Mouse (Mus musculus) liver, embryonic 12.5 days (tissue): ENCODE results near the gene Ap2m1. TPM values are rescaled to one million over a fixed set of nuclear protein-coding genes. Genes with fewer than 3 reads are reported as not detected.

Experiments used
- ATAC-seq: fragments of 200-750 bp; cut with Nextera tagmentation; 2 replicates; pipeline ENCODE4 v1.8.0; 2017; ENCODE audit warnings: moderate number of reproducible peaks, mild to moderate bottlenecking, moderate library complexity
- H3K27ac ChIP-seq: fragments of 300-500 bp; sonication (generic); 2 replicates; pipeline ENCODE4 v1.5.1; 2016; ENCODE audit warnings: mild to moderate bottlenecking
- H3K27me3 ChIP-seq: fragments of 300-500 bp; sonication (generic); replicated peaks from 2 replicates; pipeline ENCODE4 v1.6.1; 2016; ENCODE audit warnings: mild to moderate bottlenecking, moderate library complexity
- H3K36me3 ChIP-seq: fragments of 300-500 bp; sonication (generic); 2 replicates; pipeline ENCODE4 v1.6.1; 2016; ENCODE audit warnings: mild to moderate bottlenecking, moderate library complexity
- H3K4me1 ChIP-seq: fragments of 300-500 bp; sonication (generic); 2 replicates; pipeline ENCODE4 v1.6.1; 2016
- H3K4me2 ChIP-seq: fragments of 300-500 bp; sonication (generic); 2 replicates; pipeline ENCODE4 v1.6.1; 2016; ENCODE audit warnings: mild to moderate bottlenecking, moderate library complexity
- H3K4me3 ChIP-seq: fragments of 300-500 bp; sonication (generic); 2 replicates; pipeline ENCODE4 v1.5.1; 2016; ENCODE audit warnings: mild to moderate bottlenecking, moderate library complexity
- H3K9ac ChIP-seq: fragments of 300-500 bp; sonication (generic); 2 replicates; pipeline ENCODE4 v1.6.1; 2016; ENCODE audit warnings: mild to moderate bottlenecking, moderate library complexity
- H3K9me3 ChIP-seq: fragments of 300-500 bp; sonication (generic); replicated peaks from 2 replicates; pipeline ENCODE4 v1.6.1; 2016; ENCODE audit warnings: mild to moderate bottlenecking, moderate library complexity
- WGBS: fragments of 180-500 bp; shearing (Covaris S2); methylation state at CpG from one replicate; pipeline ENCODE4 v1.1.7; 2016; ENCODE audit not compliant: insufficient replicate concordance; 5-methylcytosine and 5-hydroxymethylcytosine counted together
- polyA plus RNA-seq: library from polyadenylated mRNA; unstranded; fragments of >200 nt; fragmentation: Nextera tagmentation; extraction: Ambion mirVana; gene quantifications from 2 replicates; pipeline ENCODE4 v1.2.1, GENCODE M21; 2016

Gene Ap2m1
- polyA plus RNA-seq, 1 experiment from 2014 or later: 463 TPM

- Histone ChIP-seq H3K9ac (peak overlapping the region; percentile 90), H3K4me3 (peak overlapping the region; percentile 88), H3K9me3 (no peaks in the 10 kb centered on the region), H3K27me3 (no peaks in the 10 kb centered on the region), H3K27ac (peak overlapping the region; percentile 98), H3K4me1 (peaks cover 48% of the 10 kb centered on the region), H3K4me2 (peak overlapping the region; percentile 88), H3K36me3 (peaks cover 67% of the 10 kb centered on the region)
- WGBS: 19% methylated on average over 9 of the region's 9 CpGs
- ATAC-seq: no peak
Observed at GRCm38 (mm10) chr16:20536081-20536665, 895 bp downstream of the Ap2m1 start.

GRCm38 (mm10) chr16:20537071-20537471, 1.8 kb downstream of the Ap2m1 start:
- Histone ChIP-seq H3K4me1 (peaks cover 48% of the 10 kb centered on the region), H3K36me3 (peaks cover 67% of the 10 kb centered on the region)

GRCm38 (mm10) chr16:20537601-20538320, 2.5 kb downstream of the Ap2m1 start:
- Histone ChIP-seq H3K9me3 (no peaks in the 10 kb centered on the region), H3K36me3 (peaks cover 67% of the 10 kb centered on the region), H3K27me3 (no peaks in the 10 kb centered on the region), H3K4me2 (peak overlapping the region; percentile 88), H3K27ac (peak overlapping the region; percentile 98), H3K4me1 (peaks cover 48% of the 10 kb centered on the region), H3K4me3 (peak overlapping the region; percentile 88), H3K9ac (peak overlapping the region; percentile 90)
- ATAC-seq: no peak
- WGBS: 22% methylated on average over 6 of the region's 6 CpGs

More at GRCm38 (mm10) chr16:20537071-20537471, 1.8 kb downstream of the Ap2m1 start:
- H3K27me3 ChIP-seq: no peaks in the 10 kb centered on the region
- no peak for ATAC-seq
- peak overlapping the region; percentile 88 for H3K4me3 ChIP-seq
- peak overlapping the region; percentile 88 for H3K4me2 ChIP-seq
- 24% methylated on average over 5 of the region's 5 CpGs for WGBS
- peak overlapping the region; percentile 90 for H3K9ac ChIP-seq
- peak overlapping the region; percentile 98 for H3K27ac ChIP-seq
- H3K9me3 ChIP-seq: no peaks in the 10 kb centered on the region

- Histone ChIP-seq H3K36me3 (peaks cover 73% of the 10 kb centered on the region), H3K4me2 (no peak overlapping the region), H3K27ac (peak overlapping the region; percentile 45), H3K9ac (no peak overlapping the region), H3K27me3 (no peaks in the 10 kb centered on the region), H3K4me1 (peaks cover 47% of the 10 kb centered on the region), H3K4me3 (no peak overlapping the region), H3K9me3 (no peaks in the 10 kb centered on the region)
- whole genome bisulfite sequencing: 52% methylated on average over 3 of the region's 3 CpGs
- ATAC-seq: no peak
Observed at GRCm38 (mm10) chr16:20539649-20540048, 4.4 kb downstream of the Ap2m1 start.

GRCm38 (mm10) chr16:20540438-20540837, 5.2 kb downstream of the Ap2m1 start:
- H3K4me1 ChIP-seq: peaks cover 45% of the 10 kb centered on the region
- no peak for ATAC-seq
- H3K27me3 ChIP-seq: no peaks in the 10 kb centered on the region
- H3K9me3 ChIP-seq: no peaks in the 10 kb centered on the region
- WGBS: 40% methylated on average over 4 of the region's 4 CpGs
- H3K36me3 ChIP-seq: peaks cover 81% of the 10 kb centered on the region
- no peak overlapping the region for H3K4me2 ChIP-seq
- H3K4me3 ChIP-seq: no peak overlapping the region
- H3K27ac ChIP-seq: peak overlapping the region; percentile 45
- peak overlapping the region; percentile 22; the same call in 1 of the 2 replicates for H3K9ac ChIP-seq

- Histone ChIP-seq H3K4me3 (no peak overlapping the region), H3K36me3 (peaks cover 64% of the 10 kb centered on the region), H3K9ac (no peak overlapping the region), H3K27ac (no peak overlapping the region), H3K9me3 (no peaks in the 10 kb centered on the region), H3K27me3 (no peaks in the 10 kb centered on the region), H3K4me2 (no peak overlapping the region), H3K4me1 (peaks cover 26% of the 10 kb centered on the region)
- 90% methylated on average over 10 of the region's 10 CpGs for WGBS
- no peak for ATAC-seq
Observed at GRCm38 (mm10) chr16:20545696-20546095, 10.4 kb downstream of the Ap2m1 start.

- no peak for ATAC-seq
- peak overlapping the region; percentile 84 for H3K27ac ChIP-seq
- peak overlapping the region; percentile 89 for H3K4me2 ChIP-seq
- H3K27me3 ChIP-seq: no peaks in the 10 kb centered on the region
- no peaks in the 10 kb centered on the region for H3K9me3 ChIP-seq
- 56% methylated on average over 5 of the region's 5 CpGs for WGBS
- peaks cover 64% of the 10 kb centered on the region for H3K36me3 ChIP-seq
- peaks cover 25% of the 10 kb centered on the region for H3K4me1 ChIP-seq
- peak overlapping the region; percentile 70 for H3K9ac ChIP-seq
- H3K4me3 ChIP-seq: peak overlapping the region; percentile 84
Observed at GRCm38 (mm10) chr16:20547423-20547822, 12.1 kb downstream of the Ap2m1 start.

GRCm38 (mm10) chr16:20548096-20548948, 13.0 kb downstream of the Ap2m1 start, which contains the start of gene Abcf3:
Gene Abcf3 (plus strand): TSS chr16:20548577.
- peak; percentile 99 for ATAC-seq
- Histone ChIP-seq H3K9ac (peak within 1 kb of the TSS; percentile 84), H3K27ac (peak within 1 kb of the TSS; percentile 84), H3K4me1 (peaks cover 25% of the 10 kb centered on the region), H3K4me3 (peak within 1 kb of the TSS; percentile 84), H3K36me3 (peaks cover 65% of the 10 kb centered on the region), H3K27me3 (no peaks in the 10 kb centered on the region), H3K9me3 (no peaks in the 10 kb centered on the region), H3K4me2 (peak within 1 kb of the TSS; percentile 89)
- WGBS: under 1% methylated on average over 56 of the region's 56 CpGs

GRCm38 (mm10) chr16:20549161-20549560, 13.9 kb downstream of the Ap2m1 start:
- Histone ChIP-seq H3K4me2 (peak overlapping the region; percentile 89), H3K9me3 (no peaks in the 10 kb centered on the region), H3K36me3 (peaks cover 66% of the 10 kb centered on the region), H3K27ac (peak overlapping the region; percentile 69), H3K4me1 (peaks cover 25% of the 10 kb centered on the region), H3K4me3 (peak overlapping the region; percentile 84), H3K27me3 (no peaks in the 10 kb centered on the region), H3K9ac (peak overlapping the region; percentile 84)
- 41% methylated on average over 9 of the region's 9 CpGs for whole genome bisulfite sequencing
- ATAC-seq: no peak

- H3K4me1 ChIP-seq: peaks cover 25% of the 10 kb centered on the region
- no peaks in the 10 kb centered on the region for H3K9me3 ChIP-seq
- no peak overlapping the region for H3K4me3 ChIP-seq
- no peak overlapping the region for H3K27ac ChIP-seq
- no peak for ATAC-seq
- peaks cover 66% of the 10 kb centered on the region for H3K36me3 ChIP-seq
- H3K4me2 ChIP-seq: no peak overlapping the region
- H3K27me3 ChIP-seq: no peaks in the 10 kb centered on the region
- WGBS: 90% methylated on average over 5 of the region's 5 CpGs
- H3K9ac ChIP-seq: no peak overlapping the region
Observed at GRCm38 (mm10) chr16:20551691-20552090, 16.4 kb downstream of the Ap2m1 start.

GRCm38 (mm10) chr16:20552594-20552993, 17.3 kb downstream of the Ap2m1 start:
- no peak overlapping the region for H3K27ac ChIP-seq
- H3K9ac ChIP-seq: no peak overlapping the region
- peaks cover 75% of the 10 kb centered on the region for H3K36me3 ChIP-seq
- peaks cover 17% of the 10 kb centered on the region for H3K4me1 ChIP-seq
- H3K4me2 ChIP-seq: no peak overlapping the region
- WGBS: 78% methylated on average over 1 of the region's 1 CpGs
- H3K4me3 ChIP-seq: no peak overlapping the region
- ATAC-seq: no peak
- no peaks in the 10 kb centered on the region for H3K9me3 ChIP-seq
- H3K27me3 ChIP-seq: no peaks in the 10 kb centered on the region
